Mouse (Mus musculus) monocyte, adult 2 months (primary cell): ENCODE measurements around the gene Paxip1.

ENCODE experiments used
- DNase-seq, 2 experiments: peaks; one replicate each; pipeline ENCODE4 v3.0.0; 2022; ENCODE audit warnings: low spot score in 2 of 2, low read depth in 1 of 2

Paxip1 gene

DNA sequence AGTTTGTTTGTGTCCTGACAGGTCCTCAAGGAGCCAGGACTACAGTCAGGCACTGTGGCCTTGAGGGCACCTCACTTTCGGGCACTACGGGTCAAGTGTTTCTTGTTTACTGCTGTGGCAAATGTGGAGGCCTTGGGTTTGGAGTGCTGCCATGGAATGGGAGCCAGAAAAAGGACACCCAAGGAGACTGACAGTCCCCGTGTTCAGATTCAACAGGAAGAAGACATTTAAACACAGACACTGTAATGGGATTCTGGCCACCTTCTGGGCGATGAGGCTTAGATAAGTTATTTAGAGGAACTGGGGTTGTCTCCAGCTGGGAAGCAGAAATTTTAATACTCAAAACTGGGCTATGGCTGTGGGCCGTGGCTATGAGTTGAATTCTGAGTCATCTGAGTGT lies 60.8 kb downstream of the Paxip1 start:
- DNase-seq: no peak

DNA sequence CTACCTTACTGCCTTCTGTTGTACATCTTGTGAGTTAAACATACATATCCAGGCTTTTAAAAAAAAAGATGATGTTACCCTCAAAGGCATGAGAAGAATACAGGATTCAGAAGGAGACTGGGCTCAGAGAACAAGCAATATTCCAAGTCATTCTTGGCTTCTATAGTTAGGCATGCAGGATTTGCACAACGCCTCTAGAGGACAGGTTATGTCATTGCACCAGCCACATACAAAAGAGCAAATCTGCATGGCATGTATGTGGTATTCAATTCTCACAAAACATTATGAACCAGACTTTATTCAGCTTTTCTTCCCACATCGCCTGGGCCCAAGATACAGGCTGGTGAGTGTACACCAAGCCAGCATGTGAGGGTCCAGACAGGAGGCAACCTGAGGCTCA lies 67.0 kb downstream of the Paxip1 start:
- DNase-seq: no peak

DNA sequence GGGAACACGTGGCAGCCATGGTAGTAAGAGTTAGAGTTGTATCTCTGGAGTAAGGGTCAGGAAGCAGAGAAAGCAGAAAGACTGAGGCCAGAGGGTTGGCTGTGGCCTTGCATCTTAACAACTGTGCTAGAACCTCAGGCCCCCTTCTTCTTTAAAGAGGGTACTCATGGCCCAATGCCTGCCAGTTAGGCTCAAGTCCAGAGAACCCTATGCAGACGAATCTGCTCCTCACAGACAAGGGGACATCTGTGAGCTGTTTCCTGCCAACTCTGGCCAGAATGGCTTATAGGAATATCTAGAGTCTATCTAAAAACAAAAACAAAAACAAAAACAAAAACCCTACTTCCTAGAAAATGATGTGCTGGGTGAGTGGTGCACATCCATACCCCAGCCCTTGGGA lies 72.2 kb downstream of the Paxip1 start:
- DNase-seq: no peak

DNA sequence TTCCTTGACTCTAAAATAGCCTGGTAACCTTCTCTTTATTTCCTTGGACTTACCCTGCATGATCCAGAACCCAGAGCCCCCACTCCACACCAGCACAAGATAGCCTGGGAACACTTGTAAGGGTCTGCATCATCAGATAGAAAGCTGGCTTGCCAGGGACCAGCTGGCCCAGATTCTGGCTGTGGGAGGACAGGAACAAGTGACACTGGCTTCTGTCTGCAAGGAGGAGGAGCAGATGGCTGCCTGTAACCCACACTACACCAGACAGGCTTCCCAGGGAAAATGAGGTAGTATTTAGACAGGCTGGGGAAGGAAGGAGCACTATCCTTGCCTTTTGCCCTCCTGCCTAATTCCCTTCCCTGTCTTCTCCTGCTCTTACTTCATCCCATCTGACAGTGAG lies 74.2 kb downstream of the Paxip1 start:
- no peak for DNase-seq

DNA sequence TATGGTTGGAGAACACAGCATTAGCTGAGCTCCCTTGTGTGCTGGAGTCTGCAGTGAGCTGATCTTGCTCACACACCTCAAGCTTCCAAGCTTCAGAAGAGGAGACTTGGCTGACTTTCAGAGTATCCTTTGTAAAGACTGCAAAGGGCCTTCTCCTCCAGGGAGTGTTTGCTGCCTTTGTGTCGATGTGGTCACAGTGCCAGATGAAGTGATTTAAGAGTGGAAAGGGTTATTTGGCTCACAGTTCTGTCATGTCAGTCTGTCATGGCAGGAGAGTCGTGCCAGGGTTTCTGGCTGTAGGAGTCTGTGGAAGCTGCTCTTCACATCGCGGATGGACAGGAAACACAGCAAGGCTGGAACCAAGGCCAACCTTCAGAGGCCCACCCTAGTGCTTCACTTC lies 75.5 kb downstream of the Paxip1 start:
- DNase-seq: no peak

DNA sequence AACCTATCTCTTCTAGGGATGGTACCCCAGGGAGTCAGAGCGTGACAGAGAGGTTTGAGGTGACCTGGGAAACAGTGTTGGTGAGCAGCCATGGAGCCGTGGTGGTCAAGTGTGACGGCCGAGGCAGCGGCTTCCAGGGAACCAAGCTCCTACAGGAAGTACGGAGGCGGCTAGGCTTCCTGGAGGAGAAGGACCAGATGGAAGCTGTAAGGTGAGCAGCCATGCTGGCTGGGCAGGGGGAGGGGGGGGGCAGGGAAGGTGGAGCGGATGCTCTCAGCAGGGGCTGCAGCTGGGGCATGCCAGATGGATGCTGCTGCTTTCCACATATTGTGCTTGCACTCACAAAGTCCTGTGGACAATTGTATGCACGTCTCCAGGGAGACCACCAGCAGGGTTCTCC lies 77.1 kb downstream of the Paxip1 start:
- no peak for DNase-seq

DNA sequence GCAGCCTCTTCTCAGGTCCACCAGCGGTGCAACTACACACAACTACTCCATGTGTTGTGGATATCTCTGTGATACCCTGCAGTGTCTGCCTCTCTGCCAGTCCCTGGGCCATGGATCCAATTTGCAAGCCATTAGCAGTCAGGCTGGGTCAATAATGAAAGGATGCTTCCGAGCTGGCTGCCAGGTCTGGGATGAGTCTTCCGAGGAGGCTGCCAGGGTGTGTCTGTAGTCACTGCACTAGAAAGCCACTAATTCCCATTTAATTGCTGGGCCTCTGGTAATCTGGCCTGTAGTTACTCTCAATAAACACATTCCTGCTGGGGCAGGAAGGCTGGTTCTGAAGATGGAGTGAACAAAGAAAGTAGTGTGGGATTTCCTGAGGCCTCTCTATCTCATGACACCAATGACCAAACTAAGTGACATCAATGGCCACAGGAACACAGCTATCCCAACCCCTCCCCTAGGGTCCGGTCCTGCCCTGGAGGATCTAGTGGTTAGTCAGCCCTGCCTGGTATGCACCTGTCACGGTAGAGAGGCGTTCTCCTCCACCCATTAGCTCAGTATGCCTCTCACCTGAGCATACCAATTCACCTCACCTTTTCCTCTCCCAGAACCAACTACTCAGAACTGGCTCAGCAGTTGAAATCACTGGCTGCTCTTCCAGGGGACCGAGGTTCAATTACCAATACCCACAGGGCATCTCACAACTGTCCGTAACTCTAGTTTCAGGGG lies 79.9 kb downstream of the Paxip1 start:
- DNase-seq: no peak

DNA sequence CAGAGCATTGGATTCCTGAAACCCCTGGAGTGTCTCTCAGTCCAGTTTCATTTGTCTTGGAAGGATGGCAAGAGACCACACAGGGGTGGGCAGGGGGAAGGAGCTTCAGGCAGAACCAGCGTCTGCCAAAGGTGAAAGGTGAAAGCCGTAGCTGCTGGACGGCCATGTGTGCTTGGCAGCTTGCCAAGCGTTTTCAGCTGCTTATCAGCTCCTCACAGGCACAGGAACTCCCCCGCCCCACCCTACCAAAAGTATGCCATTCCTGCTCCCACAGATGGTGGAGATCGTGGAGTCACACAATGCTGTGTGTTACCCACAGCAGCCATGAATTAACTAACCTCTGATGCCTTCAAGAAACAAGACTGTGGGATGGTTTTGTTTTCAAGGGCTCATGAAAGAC lies 83.3 kb downstream of the Paxip1 start:
- no peak for DNase-seq

DNA sequence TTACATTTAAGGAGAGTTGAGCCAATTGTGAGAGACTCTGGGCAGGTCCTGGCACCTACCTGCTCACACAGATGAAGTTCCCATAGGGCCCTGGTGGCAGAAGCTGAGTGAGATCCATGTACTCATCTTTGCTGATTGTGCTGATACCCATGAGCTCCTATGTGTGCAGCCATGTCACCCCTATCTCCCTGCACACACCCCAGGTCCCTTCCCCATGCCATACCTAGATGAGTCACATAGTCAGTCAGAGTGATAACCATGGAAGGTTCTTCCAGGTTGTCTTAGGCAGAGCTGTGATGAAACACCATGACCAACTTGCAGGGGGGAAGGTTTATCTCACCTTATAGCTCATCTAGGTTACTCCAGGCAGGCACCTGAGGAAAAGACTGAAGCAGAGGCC lies 84.2 kb downstream of the Paxip1 start:
- no peak for DNase-seq

DNA sequence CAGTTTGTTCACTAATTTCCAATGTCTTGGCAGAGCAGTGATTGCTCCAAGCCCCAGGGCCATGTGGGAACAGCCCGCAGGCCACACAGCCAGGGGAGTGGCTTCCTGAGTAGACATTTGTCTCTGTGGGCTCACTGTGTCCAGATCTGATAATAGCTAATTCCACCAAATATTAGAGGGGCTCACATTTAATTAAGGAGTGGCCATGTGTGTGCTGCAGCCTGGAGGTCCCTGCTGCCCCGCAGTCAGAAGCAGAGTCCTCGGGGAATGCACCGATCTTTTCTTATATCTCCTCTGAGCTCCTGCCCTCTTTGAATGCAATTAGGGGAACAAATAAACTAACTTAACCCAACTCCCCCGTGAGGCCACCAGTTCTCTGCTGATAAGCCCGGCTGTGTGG lies 84.9 kb downstream of the Paxip1 start:
- DNase-seq: no peak

DNA sequence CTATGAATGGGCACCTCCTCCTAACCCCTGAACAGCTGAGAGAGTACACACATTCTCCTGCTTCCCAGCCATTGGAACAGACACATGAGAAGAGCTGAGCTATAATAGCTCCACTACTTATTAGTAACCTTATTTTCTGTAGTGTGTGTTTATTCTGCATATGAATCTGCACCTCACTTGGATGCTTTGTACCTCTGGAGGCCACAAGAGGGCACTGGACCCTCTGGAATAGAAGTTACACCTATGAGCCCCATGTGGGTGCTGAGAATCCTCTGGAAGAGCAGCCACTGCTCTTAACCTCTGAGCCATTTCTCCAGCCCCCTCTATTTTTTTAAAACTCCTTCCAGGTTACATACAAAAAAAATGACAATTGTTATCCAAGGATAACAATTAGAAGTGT lies 86.5 kb downstream of the Paxip1 start:
- no peak for DNase-seq

DNA sequence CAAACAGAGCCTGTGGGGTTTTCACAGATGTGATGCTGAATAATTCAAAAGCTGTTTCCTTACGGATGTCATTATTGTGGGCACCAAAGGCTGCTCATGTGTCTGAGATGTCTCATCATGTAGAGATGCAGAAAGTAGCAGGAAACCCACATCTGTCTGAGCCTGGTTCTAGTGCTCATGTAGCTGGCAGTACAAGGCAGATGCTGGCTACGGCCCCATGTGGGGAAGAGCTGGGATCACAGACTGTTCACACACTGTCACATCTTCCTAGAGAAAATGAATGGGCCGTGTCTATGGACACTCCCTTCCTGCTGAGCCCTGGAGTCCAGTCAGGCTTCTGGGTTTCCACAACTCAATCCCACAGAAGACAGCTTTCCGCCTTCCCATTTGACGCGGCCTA lies 89.0 kb downstream of the Paxip1 start:
- no peak for DNase-seq
